Mouse (Mus musculus) heart, postnatal 10 days (tissue): ENCODE data around the gene Eme1. TPM values are rescaled to one million over a fixed set of nuclear protein-coding genes. Genes with fewer than 3 reads are reported as not detected.
"Not testable (repeated sequence)": the region's sequence is repeated elsewhere in the genome, so short reads cannot be mapped to it uniquely, and the experiment has no call there.

Experiments
- DNase-seq, 2 experiments: peaks; one replicate each; pipeline ENCODE4 v3.0.0; 2021
- intact Hi-C: fragments of 180-260 bp; cut with DNase I; formaldehyde crosslinking; loops from one replicate; pipeline ENCODE4 v1.15.1; 2025
- total RNA-seq, 2 experiments: library from RNA; stranded (reverse); gene quantifications; 2 replicates each; pipeline ENCODE4 v1.2.3; 2021

The Eme1 gene
- total RNA-seq, 2 experiments from 2014 or later: 1.7 to 1.8 TPM

DNA sequence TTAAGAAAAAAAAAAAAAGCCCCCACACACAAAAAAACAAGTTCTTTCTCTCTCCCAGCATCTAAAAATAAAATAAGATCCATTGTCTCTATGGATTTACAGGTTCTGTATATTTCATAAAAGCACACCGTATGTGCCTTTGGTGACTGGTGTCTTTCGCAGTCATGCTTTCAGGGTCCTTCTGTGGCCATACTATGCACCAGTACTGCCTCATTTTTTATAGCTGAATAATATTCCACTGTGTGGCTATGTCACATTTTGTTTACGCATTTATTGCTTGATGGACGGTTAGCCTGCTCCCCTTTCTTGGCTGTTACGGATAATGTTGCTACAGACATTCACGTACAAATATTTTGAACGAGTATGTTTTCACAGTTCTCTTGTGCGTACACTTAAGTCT lies 791 bp downstream of the Eme1 start:
- DNase-seq: no peak
- intact Hi-C loops: no loop called here

DNA sequence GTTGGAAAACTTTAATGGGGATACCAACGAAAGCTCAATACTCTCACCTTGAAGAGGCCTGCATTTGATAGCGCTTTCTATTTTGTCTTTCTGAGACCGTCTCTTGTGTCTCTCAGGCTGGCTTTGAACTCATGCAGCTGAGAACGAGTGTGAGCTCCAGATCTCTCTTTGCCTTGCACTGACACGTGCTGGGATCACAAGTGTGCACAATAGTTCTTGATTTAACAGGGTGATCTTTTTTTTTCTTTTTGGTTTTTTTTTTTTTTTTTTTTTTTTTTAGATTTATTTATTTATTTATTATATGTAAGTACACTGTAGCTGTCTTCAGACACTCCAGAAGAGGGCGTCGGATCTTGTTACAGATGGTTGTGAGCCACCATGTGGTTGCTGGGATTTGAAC lies 2.5 kb downstream of the Eme1 start:
- DNase-seq, intact Hi-C loops: not testable (repeated sequence)

DNA sequence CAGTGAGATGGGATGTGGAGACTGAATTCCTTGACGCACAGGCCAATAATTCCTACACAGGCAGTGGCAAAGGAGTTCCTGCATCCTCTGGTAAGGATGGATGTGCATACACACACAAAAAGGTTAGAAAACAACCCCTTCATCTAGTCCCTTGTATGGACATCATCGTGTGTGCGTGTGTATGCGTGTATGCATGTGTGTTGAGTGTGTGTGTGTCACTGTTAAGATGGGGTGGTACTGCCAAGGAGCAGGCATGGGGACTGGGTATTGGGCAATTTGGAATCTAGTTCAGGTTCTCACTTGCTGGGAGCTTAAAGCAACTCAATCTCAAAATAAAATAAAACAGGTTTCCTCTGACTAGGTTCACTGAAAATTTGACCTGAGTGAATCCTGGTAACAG lies 7.3 kb downstream of the Eme1 start:
- DNase-seq: no peak
- intact Hi-C loops: no loop called here

DNA sequence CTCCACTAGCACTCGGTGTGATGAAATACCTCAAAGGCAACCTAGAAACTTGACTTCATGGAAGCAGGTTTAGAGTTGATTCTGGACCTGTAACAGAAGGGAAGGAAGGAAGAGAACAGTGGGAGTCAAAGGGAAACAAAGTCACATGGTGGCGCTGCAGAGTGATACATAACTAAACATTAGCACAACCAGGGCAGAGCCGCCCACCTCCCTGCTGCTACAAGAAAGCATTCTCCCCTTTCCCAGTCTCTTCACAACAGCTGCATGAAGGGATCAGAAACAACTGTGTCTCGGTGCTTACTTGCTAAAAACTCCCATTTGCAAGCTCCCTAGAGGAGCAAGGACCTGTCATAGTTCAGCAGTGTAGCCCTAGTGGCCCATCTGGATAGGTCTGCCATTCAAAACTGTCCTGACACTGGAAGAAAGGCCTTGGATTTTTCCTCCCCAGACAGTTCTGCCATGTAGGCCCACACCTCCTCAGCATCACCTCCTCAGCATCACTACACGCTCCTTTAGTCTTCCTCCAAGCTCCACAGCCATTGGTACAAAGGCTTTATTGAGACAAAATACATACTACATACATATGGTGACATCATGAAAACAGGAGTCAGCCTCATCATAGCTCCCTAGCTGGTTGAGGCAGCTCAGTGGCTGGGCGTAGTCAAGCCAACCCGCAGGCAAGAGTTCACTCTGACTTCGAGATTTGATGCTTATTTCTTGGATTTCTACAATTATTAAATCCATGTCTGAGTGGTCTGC lies 9.1 kb downstream of the Eme1 start:
- intact Hi-C loops: no loop called here
- DNase-seq: no peak

DNA sequence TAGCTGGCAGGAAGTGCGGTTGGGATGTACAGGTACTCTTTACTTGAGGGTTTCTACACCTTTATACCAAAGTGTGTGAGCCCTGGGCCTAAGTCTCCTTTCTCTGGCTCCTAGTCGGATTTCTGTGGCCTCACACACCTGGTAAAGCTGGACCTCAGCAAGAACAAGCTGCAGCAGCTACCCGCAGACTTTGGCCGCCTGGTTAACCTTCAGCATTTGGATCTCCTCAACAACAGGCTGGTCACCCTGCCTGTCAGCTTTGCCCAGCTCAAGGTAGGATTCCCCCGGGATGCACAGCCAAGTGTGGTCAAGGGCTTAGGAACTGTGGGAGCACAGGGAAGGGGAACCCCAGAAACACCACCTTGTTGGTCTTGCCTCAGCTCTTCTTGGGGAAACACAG lies 19.3 kb downstream of the Eme1 start:
- DNase-seq: no peak
- intact Hi-C loops: loop anchor here (5.0 kb wide), 1 partner anchor 83 kb away; no protein-coding TSS in a partner anchor

DNA sequence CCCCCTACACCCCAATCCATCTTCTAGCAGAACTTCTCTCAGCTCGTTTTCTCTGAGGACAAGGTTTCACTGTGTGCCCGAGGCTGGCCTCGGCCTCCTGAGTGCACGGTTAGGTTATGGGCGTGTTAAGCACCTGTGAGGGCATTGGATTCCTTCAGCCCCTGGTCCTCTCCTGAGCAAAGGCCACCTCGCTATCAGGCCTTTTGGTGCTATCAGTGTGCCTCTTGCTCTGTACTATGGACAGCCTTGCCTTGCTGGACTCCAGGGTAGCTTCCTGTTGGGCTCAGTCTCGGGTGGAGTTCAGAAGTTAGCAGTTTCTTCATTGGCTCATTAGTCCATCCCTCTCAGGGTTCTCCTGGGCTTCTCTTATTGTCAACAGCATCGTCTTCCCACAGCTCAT lies 20.8 kb downstream of the Eme1 start:
- intact Hi-C loops: loop anchor here (5.0 kb wide), 1 partner anchor 84 kb away; no protein-coding TSS in a partner anchor
- no peak for DNase-seq

DNA sequence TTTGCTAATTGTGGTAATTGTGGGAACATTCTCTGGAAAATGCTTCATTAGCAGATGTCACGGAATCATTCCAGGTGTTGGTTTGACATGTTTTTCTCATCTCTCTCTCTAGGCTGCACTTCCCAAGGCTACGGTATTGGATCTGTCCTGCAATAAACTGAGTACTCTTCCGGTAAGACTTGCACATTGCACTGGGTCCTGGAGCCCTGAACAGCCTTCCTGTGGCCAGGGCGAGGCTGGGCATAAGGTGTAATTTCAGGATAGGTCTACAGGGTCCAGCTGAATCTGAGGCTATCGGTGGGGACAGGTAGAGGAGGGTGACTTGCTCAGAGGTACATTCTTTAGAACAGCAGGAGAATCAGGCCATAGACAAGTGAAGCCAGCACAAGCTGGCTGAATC lies 21.8 kb downstream of the Eme1 start:
- no peak for DNase-seq
- intact Hi-C loops: loop anchor here (5.0 kb wide), 1 partner anchor 85 kb away; no protein-coding TSS in a partner anchor

DNA sequence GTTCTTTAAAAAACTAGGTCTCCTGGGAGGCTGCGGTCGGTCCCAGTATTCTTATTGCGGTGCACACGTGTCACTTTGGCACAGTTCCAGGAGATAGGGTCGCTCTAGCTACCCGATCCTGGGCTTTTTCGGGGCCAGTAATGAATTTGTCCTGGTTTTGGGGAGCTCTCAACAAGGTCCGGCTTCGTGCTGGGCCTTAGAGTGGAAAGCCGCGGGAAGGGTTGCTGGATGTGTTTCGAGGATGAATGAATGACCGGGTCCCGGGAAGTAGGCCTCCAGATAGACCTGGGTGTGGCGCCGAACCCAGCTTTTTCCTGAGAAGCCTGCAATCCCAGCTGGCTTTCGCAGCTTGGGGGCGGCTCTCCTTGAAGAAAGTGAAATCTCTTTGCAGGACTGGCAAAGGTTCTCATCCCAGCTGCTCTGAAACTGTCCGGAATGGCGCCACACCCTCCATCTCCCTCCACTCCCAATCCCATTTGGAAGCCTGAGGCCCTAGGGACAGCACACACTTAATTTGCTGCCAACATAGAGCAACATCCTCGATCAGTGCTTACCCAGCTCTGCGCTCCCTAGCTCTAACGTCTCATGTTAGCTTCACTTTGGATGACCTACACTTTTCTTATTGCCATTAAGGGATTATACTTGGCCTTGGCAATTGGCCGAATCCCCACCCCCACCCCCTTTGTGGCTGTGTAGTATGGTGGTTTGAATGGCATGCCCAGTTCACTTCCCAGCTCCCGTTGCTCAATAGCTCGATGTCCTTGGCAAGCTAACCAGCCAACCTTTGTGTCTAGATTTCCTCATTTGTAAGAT lies 23.4 kb downstream of the Eme1 start:
- intact Hi-C loops: loop anchor here (5.0 kb wide), 1 partner anchor 87 kb away; no protein-coding TSS in a partner anchor
- peak; percentile 66 to 69 for DNase-seq

DNA sequence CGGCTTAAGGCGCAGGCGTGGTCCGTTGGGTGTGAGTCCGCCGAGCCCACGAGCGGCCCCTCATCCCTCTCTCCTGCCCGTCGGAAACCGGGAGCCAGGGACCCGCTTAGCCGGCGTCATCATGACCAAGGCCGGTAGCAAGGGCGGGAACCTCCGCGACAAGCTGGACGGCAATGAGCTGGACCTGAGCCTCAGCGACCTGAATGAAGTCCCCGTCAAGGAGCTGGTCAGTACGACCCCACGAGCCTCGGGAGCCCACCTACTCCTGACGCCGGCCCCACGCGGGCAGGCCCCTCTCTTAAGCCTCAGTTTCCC lies 23.9 kb downstream of the Eme1 start:
- intact Hi-C loops: loop anchor here (5.0 kb wide), 1 partner anchor 87 kb away; no protein-coding TSS in a partner anchor
- no peak for DNase-seq

DNA sequence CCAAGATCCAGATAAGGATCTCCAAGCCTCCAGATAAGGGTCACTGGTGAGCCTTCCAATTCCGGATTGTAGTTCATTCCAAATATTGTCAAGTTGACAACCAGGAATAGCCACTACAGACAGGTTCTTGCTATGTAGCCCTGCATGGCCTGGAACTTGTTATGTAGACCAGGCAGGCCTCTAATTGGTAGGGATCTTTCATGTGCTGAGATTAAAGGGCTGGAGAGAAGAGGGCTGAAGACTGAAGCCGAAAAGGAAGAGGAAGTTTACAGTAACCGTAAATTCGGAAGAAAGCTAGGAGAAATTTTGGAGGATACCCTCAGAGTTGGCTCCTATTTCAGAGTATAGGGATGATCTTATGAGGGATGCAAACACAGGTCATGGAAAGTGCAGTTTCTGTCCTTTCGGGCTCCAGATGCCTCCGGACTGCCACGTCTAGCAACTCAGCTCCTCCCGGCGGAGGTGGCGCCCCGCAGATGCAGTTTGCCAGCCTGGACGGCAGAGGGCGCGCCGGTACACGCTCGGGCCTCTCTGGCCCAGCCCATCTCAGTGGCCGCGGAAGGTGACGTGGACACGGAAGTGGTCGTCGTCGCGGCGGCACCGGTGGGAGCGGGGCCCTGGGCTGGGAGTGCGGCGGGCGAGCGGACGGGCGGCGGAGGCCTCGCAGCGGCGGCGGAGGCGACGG lies 24.4 kb downstream of the Eme1 start, which contains the start of gene Lrrc59:
TSS of gene Lrrc59 (plus strand) at position 569 of the 685 bp plus-strand sequence.
- DNase-seq: peak; percentile 97
- intact Hi-C loops: no loop called here

DNA sequence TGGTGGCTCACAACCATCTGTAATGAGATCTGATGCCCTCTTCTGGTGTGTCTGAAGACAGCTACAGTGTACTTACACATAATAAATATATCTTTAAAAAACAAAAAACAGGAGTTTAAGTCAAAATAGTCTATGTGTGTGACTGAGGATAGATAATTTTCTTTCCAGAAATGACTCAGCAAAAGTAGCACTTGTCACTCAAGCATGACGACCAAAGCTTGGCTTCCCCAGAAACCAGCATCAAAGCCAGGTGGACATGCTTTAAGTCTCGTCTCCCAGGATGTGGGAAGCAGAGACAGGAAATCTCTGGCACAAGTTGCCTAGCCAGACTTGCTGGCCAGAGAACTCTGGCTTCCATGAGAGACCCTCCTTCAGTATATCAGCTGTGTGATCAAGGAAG lies 31.6 kb downstream of the Eme1 start:
- DNase-seq: no peak
- intact Hi-C loops: no loop called here

DNA sequence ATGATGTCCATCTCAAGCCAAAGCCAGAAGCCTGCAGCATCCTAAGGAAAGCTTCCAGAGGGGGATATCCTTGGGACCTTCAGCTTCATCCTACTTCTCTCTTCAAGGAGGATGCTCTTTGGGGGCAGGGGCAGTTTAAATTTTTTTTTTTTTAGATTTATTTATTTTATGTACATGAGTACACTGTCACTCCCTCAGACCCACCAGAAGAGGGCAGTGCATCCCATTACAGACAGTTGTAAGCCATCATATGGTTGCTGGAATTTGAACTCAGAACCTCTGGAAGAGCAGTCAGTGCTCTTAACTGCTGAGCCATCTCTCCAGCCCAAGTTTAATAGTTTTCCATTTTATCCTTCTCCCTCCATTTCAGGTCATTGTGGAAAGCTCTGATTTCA lies 32.3 kb downstream of the Eme1 start:
- intact Hi-C loops: no loop called here
- no peak for DNase-seq

DNA sequence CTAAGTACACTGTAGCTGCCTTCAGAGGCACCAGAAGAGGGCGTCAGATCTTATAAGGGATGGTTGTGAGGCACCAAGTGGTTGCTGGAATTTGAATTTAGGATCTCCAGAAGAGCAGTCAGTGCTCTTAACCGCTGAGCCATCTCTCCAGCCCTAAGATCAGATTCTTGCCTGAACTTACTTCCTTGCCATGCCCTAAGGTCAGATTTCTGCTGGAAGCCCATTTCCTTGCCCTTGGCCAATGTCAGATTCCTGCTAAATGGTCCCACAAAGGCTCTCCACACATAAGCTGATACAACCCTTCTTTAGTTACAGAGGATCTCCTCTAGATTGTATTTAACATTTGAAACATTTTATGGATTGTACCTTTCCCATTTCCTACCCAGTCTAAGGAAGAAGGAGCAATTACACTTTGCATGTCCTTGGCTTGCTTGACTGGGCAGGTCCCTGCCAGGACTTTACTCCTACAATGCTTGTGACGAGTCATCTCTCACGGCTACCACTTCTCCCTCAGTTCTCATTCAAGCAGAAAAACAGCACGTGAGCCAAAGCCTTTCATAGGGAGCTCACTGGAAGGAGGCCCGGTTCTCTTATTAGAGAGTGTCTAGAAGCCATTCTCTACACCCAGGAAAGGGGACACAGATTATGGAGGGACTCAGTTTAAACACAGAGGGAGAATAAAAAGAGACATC lies 32.9 kb downstream of the Eme1 start:
- intact Hi-C loops: no loop called here
- no peak for DNase-seq

DNA sequence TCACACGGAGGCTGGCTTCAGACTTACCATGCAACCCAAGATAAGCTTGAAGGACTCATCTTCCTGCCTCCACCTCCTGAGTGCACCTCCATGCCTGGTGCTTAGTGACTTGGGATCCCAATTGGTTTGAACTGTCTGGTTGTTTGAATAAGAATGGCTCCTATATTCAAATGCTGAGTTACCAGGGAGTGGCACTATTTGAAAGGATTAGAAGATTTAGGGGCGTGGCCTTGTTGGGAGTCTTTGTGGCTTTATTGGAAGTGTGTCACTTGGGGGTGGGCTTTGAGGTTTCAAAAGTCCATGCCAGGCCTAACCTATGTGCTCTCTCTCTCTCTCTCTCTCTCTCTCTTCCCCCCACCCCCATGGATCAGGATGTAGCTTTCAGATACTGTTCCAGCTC lies 36.1 kb downstream of the Eme1 start:
- DNase-seq: no peak
- intact Hi-C loops: no loop called here

DNA sequence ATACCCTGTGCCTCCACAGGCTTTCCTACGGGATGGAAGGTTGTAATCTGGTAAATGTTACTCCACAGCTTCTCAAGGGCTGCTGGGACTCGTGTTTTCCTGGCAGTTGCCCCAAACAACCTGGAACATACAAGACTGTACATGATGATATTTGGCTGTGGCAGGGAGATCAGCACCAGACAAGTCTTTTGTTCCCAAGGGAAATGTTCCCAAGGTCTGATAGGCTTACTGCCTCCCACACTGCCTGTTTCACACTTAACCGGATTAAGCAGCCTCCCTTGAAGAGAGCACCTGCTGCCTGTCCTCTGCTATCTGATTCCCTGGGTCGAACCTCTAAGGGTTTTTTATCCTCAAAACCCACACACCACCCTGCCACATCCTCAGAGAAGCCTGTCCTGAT lies 38.3 kb downstream of the Eme1 start:
- intact Hi-C loops: no loop called here
- no peak for DNase-seq

DNA sequence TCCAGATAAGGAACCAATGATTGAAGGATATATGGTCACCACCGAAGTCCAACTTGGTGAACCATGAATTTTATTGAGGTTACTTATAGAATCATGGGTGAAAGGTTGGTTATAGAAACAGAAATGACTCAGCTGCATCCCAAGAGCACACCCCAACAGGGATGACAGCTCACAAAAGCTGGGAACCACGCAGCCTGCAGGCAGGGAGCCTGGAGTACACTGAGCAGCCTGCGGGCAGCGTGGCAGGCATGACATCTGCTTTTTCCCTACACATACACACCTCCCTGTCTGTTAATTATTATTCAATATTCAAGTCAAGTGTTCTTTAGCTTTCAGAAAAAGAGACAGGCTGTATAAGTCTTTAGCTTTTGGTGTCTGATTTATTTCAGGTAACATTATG lies 39.2 kb downstream of the Eme1 start:
- no peak for DNase-seq
- intact Hi-C loops: no loop called here

DNA sequence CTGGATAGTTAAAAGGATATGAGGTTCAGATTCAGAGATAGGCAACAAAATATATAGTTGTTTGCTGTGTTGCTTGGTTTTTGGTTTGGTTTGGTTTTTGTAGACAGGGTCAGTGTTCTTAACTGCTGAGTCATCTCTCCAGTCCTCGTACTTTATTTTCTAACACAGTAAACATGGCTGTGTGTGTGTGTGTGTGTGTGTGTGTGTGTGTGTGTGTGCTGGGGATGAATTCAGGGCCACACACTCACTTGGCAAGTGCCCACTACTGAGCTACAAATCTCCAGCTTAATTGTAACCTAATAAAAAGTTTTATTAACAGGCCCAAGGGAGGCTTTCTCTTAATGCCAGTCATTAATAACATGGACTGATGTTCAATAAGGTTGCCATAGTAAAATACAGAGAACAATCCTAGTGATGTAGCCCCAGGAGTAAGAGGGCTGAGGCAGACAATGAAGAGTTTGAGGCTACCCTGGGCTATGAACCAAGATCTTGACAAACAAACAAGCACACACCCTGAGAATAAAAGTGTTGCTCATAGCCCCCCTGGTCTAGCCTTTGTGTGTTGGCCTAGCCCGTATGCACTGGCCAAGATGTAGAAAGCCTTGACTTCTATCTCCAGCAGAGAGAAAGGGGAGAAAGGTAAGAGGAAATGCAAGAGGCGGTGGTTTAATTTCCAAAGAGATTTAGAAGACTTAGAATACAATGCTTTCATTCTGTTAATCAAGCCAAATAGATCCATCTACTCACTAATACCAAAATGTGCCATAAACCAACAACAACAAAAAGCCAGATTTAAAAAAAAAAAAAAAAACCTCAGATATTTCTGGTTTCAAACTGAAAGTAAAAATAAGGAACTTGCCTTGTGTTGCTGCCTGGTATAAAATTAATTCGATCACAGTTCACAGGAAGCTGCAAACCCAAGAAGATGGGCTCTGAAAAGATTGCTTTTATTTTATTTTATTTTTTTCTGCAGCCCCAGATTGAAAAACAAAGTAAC lies 42.7 kb downstream of the Eme1 start:
- intact Hi-C loops: no loop called here

DNA sequence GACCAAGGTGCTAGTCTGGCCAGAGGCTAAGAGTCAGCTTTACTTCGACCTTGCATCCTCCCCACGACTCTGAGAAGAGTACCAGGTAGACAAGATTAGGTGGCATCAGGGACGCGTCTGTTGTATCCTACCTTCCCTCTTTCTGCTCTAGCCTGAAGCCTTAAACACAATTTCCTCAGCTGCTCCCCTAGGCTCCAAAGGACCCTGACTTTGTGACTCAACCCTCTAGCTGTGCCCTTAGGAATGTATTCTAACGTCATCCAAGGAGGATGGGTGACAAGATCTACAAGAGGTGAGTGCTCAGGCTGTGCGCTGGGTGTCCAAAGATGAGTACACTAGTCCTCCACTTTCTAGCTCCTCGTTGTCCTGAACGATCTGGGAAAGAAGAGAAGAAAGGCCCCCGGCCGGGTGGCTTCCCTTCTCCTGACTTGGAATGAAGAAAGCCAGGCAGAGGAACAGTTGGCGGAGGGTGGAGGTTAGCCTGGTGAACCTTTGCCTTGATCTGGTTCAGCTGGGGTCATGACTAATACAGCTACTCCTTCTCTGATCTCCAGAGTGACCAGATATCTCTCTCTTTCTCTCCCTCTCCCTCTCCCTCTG lies 51.3 kb downstream of the Eme1 start:
- intact Hi-C loops: no loop called here
- DNase-seq: no peak

More for the DNA sequence above, 42.7 kb downstream of the Eme1 start:
- no peak for DNase-seq
